Mouse (Mus musculus): ENCODE results near the gene Ubald1. TPM values are rescaled to one million over a fixed set of nuclear protein-coding genes. Genes with fewer than 3 reads are reported as not detected.

Gene Ubald1
- 45.1 and 47.6 TPM in 2 replicates for polyA plus RNA-seq (2015; fragmentation: Nextera tagmentation; extraction: Ambion mirVana)

- peak within 1 kb of the TSS; percentile 91 for H3K4me3 ChIP-seq
These were observed at the start of gene Ubald1 for GRCm38 (mm10) chr16:4880136-4880825. Gene Ubald1, minus strand, starts transcription at chr16:4880315.

GRCm38 (mm10) chr16:4928474-4928873 is 48.4 kb upstream of the Ubald1 start:
- no peaks in the 10 kb centered on the region for H3K27me3 ChIP-seq
- no peak overlapping the region for H3K9ac ChIP-seq (replicated peaks)
- H3K9me3 ChIP-seq: no peaks in the 10 kb centered on the region
- ATAC-seq (replicated peaks): no peak
- H3K4me1 ChIP-seq: no peaks in the 10 kb centered on the region
- H3K36me3 ChIP-seq: peaks cover 90% of the 10 kb centered on the region
- no peak overlapping the region for H3K4me3 ChIP-seq
- WGBS: 96% methylated on average over 2 of the region's 2 CpGs
- no peak overlapping the region for H3K27ac ChIP-seq (replicated peaks)
- H3K4me2 ChIP-seq (replicated peaks): no peak overlapping the region

More at GRCm38 (mm10) chr16:4880136-4880825, at the start of gene Ubald1:
- Histone ChIP-seq H3K9me3 (no peaks in the 10 kb centered on the region), H3K9ac (replicated peaks) (peak within 1 kb of the TSS; percentile 80), H3K27ac (replicated peaks) (peak within 1 kb of the TSS; percentile 98), H3K4me2 (replicated peaks) (peak within 1 kb of the TSS; percentile 78), H3K4me1 (peaks cover 47% of the 10 kb centered on the region), H3K36me3 (peaks cover 1% of the 10 kb centered on the region; the same call in 1 of the 2 replicates), H3K27me3 (no peaks in the 10 kb centered on the region)
- WGBS: 0% methylated on average over 48 of the region's 48 CpGs
- ATAC-seq (replicated peaks): peak; percentile 89

- H3K4me2 ChIP-seq (replicated peaks): no peak overlapping the region
- WGBS: 91% methylated on average over 7 of the region's 7 CpGs
These were observed 47.9 kb upstream of the Ubald1 start for GRCm38 (mm10) chr16:4927967-4928366.

DNA sequence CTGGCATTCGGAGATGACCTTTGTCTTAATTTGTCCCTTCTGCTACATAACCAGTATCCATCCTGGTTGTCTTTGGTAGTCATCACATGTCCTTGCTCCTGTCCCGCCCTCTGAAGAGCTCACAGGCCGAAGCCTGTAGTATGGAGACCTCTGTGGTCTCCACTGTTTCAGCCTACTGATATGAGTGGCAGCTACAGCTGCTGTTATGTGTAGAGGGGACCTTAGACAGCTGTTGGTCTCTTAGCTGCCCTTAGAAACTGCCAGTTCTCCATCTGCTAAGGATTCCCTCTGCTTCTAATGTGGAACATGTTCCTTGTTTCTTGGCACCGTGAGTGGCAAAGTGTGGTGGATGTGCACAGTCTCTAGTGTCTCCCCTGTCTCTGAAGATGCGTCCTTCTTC is 43.9 kb upstream of the Ubald1 start:
- H3K4me3 ChIP-seq: no peak overlapping the region
- peaks cover 73% of the 10 kb centered on the region for H3K36me3 ChIP-seq
- no peaks in the 10 kb centered on the region for H3K9me3 ChIP-seq
- no peak for ATAC-seq (replicated peaks)
- no peaks in the 10 kb centered on the region for H3K27me3 ChIP-seq
- no peaks in the 10 kb centered on the region for H3K4me1 ChIP-seq
- no peak overlapping the region for H3K4me2 ChIP-seq (replicated peaks)
- WGBS: 91% methylated on average over 5 of the region's 5 CpGs
- no peak overlapping the region for H3K9ac ChIP-seq (replicated peaks)
- no peak overlapping the region for H3K27ac ChIP-seq (replicated peaks)

More at GRCm38 (mm10) chr16:4927967-4928366, 47.9 kb upstream of the Ubald1 start:
- no peak overlapping the region for H3K27ac ChIP-seq (replicated peaks)
- peaks cover 93% of the 10 kb centered on the region for H3K36me3 ChIP-seq
- no peaks in the 10 kb centered on the region for H3K9me3 ChIP-seq
- H3K9ac ChIP-seq (replicated peaks): no peak overlapping the region
- H3K4me1 ChIP-seq: no peaks in the 10 kb centered on the region
- ATAC-seq (replicated peaks): no peak
- H3K4me3 ChIP-seq: no peak overlapping the region
- no peaks in the 10 kb centered on the region for H3K27me3 ChIP-seq

GRCm38 (mm10) chr16:4922481-4922880 is 42.4 kb upstream of the Ubald1 start:
- Histone ChIP-seq H3K4me2 (replicated peaks) (no peak overlapping the region), H3K36me3 (peaks cover 59% of the 10 kb centered on the region)
- no peak for ATAC-seq (replicated peaks)

GRCm38 (mm10) chr16:4920556-4920955 is 40.4 kb upstream of the Ubald1 start:
- Histone ChIP-seq H3K27ac (replicated peaks) (no peak overlapping the region), H3K9ac (replicated peaks) (no peak overlapping the region), H3K4me3 (no peak overlapping the region), H3K4me1 (no peaks in the 10 kb centered on the region), H3K9me3 (no peaks in the 10 kb centered on the region), H3K4me2 (replicated peaks) (no peak overlapping the region), H3K27me3 (no peaks in the 10 kb centered on the region), H3K36me3 (peaks cover 53% of the 10 kb centered on the region)
- 89% methylated on average over 4 of the region's 4 CpGs for WGBS
- ATAC-seq (replicated peaks): no peak

More at GRCm38 (mm10) chr16:4922481-4922880, 42.4 kb upstream of the Ubald1 start:
- Histone ChIP-seq H3K27me3 (no peaks in the 10 kb centered on the region), H3K27ac (replicated peaks) (no peak overlapping the region), H3K9ac (replicated peaks) (no peak overlapping the region), H3K9me3 (no peaks in the 10 kb centered on the region), H3K4me1 (no peaks in the 10 kb centered on the region), H3K4me3 (no peak overlapping the region)
- WGBS: 94% methylated on average over 6 of the region's 6 CpGs

DNA sequence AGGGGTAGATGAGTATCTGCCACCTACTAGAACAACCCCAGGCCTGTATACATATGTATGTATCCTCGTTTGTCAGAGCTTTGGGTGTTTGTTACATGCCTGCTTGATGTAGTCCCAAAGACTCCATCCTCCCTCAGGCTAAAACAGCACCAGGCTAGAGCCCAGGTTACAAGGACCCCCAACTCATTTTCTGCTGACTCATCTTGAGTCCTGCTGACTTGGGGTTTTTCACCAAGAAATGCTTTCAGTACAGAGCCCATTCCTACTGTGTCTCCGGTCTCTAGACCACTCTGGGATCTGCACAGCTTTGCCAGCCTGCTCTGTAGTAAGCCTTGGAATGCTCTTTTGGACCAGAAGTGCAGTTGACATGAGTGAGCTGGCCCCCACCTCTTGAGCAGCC is 36.5 kb upstream of the Ubald1 start:
- Histone ChIP-seq H3K4me3 (no peak overlapping the region), H3K4me1 (0 out of 2 replicates have a peak, but pooled peaks cover 3% of the 10 kb centered on the region), H3K9ac (replicated peaks) (no peak overlapping the region), H3K9me3 (no peaks in the 10 kb centered on the region), H3K4me2 (replicated peaks) (no peak overlapping the region), H3K27ac (replicated peaks) (no peak overlapping the region), H3K27me3 (no peaks in the 10 kb centered on the region), H3K36me3 (peaks cover 38% of the 10 kb centered on the region)
- WGBS: 87% methylated on average over 2 of the region's 2 CpGs
- ATAC-seq (replicated peaks): no peak

DNA sequence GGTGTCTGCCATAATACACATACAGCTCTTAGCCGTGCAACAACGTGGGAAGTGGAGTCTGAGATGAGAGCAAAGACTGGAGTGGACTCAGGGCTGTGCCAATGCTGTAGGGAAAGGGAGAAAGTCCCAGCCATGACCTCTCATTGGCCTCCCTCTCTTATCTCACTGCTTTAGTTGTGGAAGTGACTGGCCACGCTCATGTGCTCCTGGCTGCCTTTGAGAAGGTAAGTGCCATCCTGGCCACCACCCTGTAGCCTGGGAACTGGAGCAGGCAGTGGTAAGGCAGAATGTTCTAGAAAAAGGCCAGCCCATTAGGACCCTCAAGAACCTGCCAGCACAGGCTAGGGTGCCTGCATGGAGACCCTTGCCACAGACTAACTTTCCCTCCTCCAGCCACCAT is 35.8 kb upstream of the Ubald1 start:
- no peak overlapping the region for H3K4me3 ChIP-seq
- no peaks in the 10 kb centered on the region for H3K27me3 ChIP-seq
- H3K4me1 ChIP-seq: 0 out of 2 replicates have a peak, but pooled peaks cover 3% of the 10 kb centered on the region
- no peak for ATAC-seq (replicated peaks)
- H3K9me3 ChIP-seq: no peaks in the 10 kb centered on the region
- H3K27ac ChIP-seq (replicated peaks): no peak overlapping the region
- peaks cover 44% of the 10 kb centered on the region for H3K36me3 ChIP-seq
- 99% methylated on average over 3 of the region's 3 CpGs for WGBS
- no peak overlapping the region for H3K9ac ChIP-seq (replicated peaks)
- no peak overlapping the region for H3K4me2 ChIP-seq (replicated peaks)

DNA sequence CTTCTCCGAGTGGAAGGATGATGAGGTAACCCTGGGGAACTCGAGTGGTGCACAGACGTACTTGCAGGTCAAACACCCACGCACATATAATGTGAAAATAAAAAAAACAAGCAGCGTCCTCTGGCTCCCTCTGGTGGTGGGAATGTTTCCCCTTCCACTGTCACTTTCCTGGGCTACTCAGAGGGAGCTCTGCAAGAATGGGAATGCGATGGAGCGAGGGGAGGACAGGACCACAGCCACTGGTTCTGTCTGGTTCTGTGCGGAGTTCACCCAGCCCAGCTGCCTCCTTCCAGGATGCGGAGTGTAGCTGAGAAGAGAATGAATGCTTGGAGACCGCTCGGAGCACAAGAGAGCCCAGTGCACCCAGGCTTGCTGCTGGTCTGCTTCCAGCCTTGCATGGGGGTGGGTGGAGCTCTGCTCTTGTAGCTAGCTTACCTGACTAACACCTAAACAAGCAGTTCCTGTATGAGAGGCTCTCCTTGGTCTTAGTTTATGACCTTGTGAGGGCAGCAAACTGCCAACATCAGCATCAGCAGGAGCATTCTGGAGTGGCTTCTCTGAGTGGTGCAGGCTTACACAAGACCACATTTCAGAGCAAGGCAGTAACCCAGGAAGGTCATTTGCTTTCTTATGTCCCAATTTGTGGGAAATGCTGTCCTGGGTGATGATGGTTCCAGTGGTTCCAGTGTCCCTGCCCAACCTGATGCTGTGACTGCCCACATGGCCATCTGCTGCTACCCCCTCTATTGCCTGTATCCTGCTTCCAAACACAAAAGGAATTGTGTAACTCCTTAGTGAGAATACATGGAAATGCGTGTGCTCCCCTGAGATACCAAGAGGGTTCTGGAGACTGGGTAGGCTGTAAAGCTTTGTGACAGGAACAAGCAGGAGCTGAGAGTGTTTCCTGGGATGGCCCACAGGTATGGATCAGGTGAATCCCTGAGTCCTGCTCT is 33.9 kb upstream of the Ubald1 start:
- Histone ChIP-seq H3K4me1 (0 out of 2 replicates have a peak, but pooled peaks cover 3% of the 10 kb centered on the region), H3K27me3 (no peaks in the 10 kb centered on the region), H3K4me2 (replicated peaks) (no peak overlapping the region), H3K4me3 (no peak overlapping the region), H3K27ac (replicated peaks) (peak overlapping the region; percentile 15; the same call in 1 of the 2 replicates), H3K9me3 (no peaks in the 10 kb centered on the region), H3K36me3 (peaks cover 56% of the 10 kb centered on the region), H3K9ac (replicated peaks) (no peak overlapping the region)
- WGBS: 37% methylated on average over 12 of the region's 12 CpGs
- peak; percentile 73 for ATAC-seq (replicated peaks)

- H3K4me1 ChIP-seq: 0 out of 2 replicates have a peak, but pooled peaks cover 3% of the 10 kb centered on the region
- H3K27ac ChIP-seq (replicated peaks): peak overlapping the region; percentile 15; the same call in 1 of the 2 replicates
- H3K4me3 ChIP-seq: no peak overlapping the region
- H3K9ac ChIP-seq (replicated peaks): no peak overlapping the region
- H3K9me3 ChIP-seq: no peaks in the 10 kb centered on the region
- WGBS: 84% methylated on average over 11 of the region's 11 CpGs
- peak; percentile 49 for ATAC-seq (replicated peaks)
- no peaks in the 10 kb centered on the region for H3K27me3 ChIP-seq
- H3K36me3 ChIP-seq: peaks cover 60% of the 10 kb centered on the region
- no peak overlapping the region for H3K4me2 ChIP-seq (replicated peaks)
These were observed 33.0 kb upstream of the Ubald1 start for GRCm38 (mm10) chr16:4912907-4913782.

GRCm38 (mm10) chr16:4912074-4912648 is 32.0 kb upstream of the Ubald1 start:
- H3K4me2 ChIP-seq (replicated peaks): no peak overlapping the region
- H3K9ac ChIP-seq (replicated peaks): no peak overlapping the region
- H3K27me3 ChIP-seq: no peaks in the 10 kb centered on the region
- no peak overlapping the region for H3K27ac ChIP-seq (replicated peaks)
- 78% methylated on average over 10 of the region's 10 CpGs for WGBS
- no peak overlapping the region for H3K4me3 ChIP-seq
- 0 out of 2 replicates have a peak, but pooled peaks cover 3% of the 10 kb centered on the region for H3K4me1 ChIP-seq
- H3K36me3 ChIP-seq: peaks cover 60% of the 10 kb centered on the region
- ATAC-seq (replicated peaks): no peak
- no peaks in the 10 kb centered on the region for H3K9me3 ChIP-seq
